Mouse (Mus musculus): Measurements from ENCODE around the gene Kmo. TPM values are rescaled to one million over a fixed set of nuclear protein-coding genes. Genes with fewer than 3 reads are reported as not detected.
A peak's percentile ranks its signal among the peaks of the same experiment; 100 is the strongest.

Kmo gene
- polyA plus RNA-seq, 1 experiment from 2014 or later = not detected

GRCm38 (mm10) chr1:175607838-175608585, 12.2 kb upstream of the Kmo start:
- no peak for ATAC-seq (replicated peaks)
- Histone ChIP-seq H3K36me3 (peaks cover 55% of the 10 kb centered on the region), H3K4me2 (replicated peaks) (no peak overlapping the region), H3K27ac (replicated peaks) (no peak overlapping the region), H3K4me3 (no peak overlapping the region), H3K27me3 (no peaks in the 10 kb centered on the region), H3K4me1 (no peaks in the 10 kb centered on the region), H3K9ac (replicated peaks) (no peak overlapping the region), H3K9me3 (no peaks in the 10 kb centered on the region)
- 93% methylated on average over 18 of the region's 18 CpGs for WGBS

GRCm38 (mm10) chr1:175608708-175609107, 11.5 kb upstream of the Kmo start:
- no peak overlapping the region for H3K27ac ChIP-seq (replicated peaks)
- no peak overlapping the region for H3K4me3 ChIP-seq
- H3K9ac ChIP-seq (replicated peaks) = no peak overlapping the region
- H3K36me3 ChIP-seq = peaks cover 57% of the 10 kb centered on the region
- 97% methylated on average over 3 of the region's 3 CpGs for WGBS
- no peak for ATAC-seq (replicated peaks)
- no peaks in the 10 kb centered on the region for H3K4me1 ChIP-seq
- H3K9me3 ChIP-seq = no peaks in the 10 kb centered on the region
- no peak overlapping the region for H3K4me2 ChIP-seq (replicated peaks)
- H3K27me3 ChIP-seq = no peaks in the 10 kb centered on the region

GRCm38 (mm10) chr1:175614992-175615391, 5.2 kb upstream of the Kmo start:
- Histone ChIP-seq H3K36me3 (peaks cover 62% of the 10 kb centered on the region), H3K4me1 (no peaks in the 10 kb centered on the region)
- ATAC-seq (replicated peaks) = no peak

GRCm38 (mm10) chr1:175623656-175624055, 3.5 kb downstream of the Kmo start:
- Histone ChIP-seq H3K27ac (replicated peaks) (no peak overlapping the region), H3K4me3 (no peak overlapping the region), H3K27me3 (no peaks in the 10 kb centered on the region), H3K36me3 (peaks cover 4% of the 10 kb centered on the region; the same call in 1 of the 2 replicates), H3K9ac (replicated peaks) (no peak overlapping the region), H3K4me1 (peaks cover 9% of the 10 kb centered on the region), H3K4me2 (replicated peaks) (no peak overlapping the region), H3K9me3 (no peaks in the 10 kb centered on the region)
- no peak for ATAC-seq (replicated peaks)
- WGBS = 85% methylated on average over 6 of the region's 6 CpGs

More at GRCm38 (mm10) chr1:175614992-175615391, 5.2 kb upstream of the Kmo start:
- no peaks in the 10 kb centered on the region for H3K9me3 ChIP-seq
- H3K4me3 ChIP-seq = no peak overlapping the region
- H3K4me2 ChIP-seq (replicated peaks) = no peak overlapping the region
- WGBS = 91% methylated on average over 9 of the region's 9 CpGs
- no peak overlapping the region for H3K27ac ChIP-seq (replicated peaks)
- no peaks in the 10 kb centered on the region for H3K27me3 ChIP-seq
- no peak overlapping the region for H3K9ac ChIP-seq (replicated peaks)

- peak within 1 kb of the TSS; percentile 93 for H3K4me2 ChIP-seq (replicated peaks)
- ATAC-seq (replicated peaks) = peak; percentile 100
- peak within 1 kb of the TSS; percentile 80 for H3K27ac ChIP-seq (replicated peaks)
- no peaks in the 10 kb centered on the region for H3K36me3 ChIP-seq
- WGBS = under 1% methylated on average over 58 of the region's 58 CpGs
- H3K27me3 ChIP-seq = no peaks in the 10 kb centered on the region
- H3K4me3 ChIP-seq = peak within 1 kb of the TSS; percentile 87
- no peaks in the 10 kb centered on the region for H3K9me3 ChIP-seq
- peaks cover 9% of the 10 kb centered on the region for H3K4me1 ChIP-seq
- H3K9ac ChIP-seq (replicated peaks) = peak within 1 kb of the TSS; percentile 95
Observed at GRCm38 (mm10) chr1:175625257-175625879, 5.2 kb downstream of the Kmo start, which contains the start of gene Fh1. Gene Fh1, minus strand, starts transcription at chr1:175625635.

GRCm38 (mm10) chr1:175625990-175626692, 6.0 kb downstream of the Kmo start:
- H3K9ac ChIP-seq (replicated peaks) = peak overlapping the region; percentile 40; the same call in 1 of the 2 replicates
- peak; percentile 54 for ATAC-seq (replicated peaks)
- H3K4me2 ChIP-seq (replicated peaks) = peak overlapping the region; percentile 93
- H3K36me3 ChIP-seq = no peaks in the 10 kb centered on the region
- WGBS = 89% methylated on average over 1 of the region's 1 CpGs
- H3K9me3 ChIP-seq = no peaks in the 10 kb centered on the region
- peak overlapping the region; percentile 66 for H3K27ac ChIP-seq (replicated peaks)
- peaks cover 9% of the 10 kb centered on the region for H3K4me1 ChIP-seq
- no peaks in the 10 kb centered on the region for H3K27me3 ChIP-seq
- H3K4me3 ChIP-seq = peak overlapping the region; percentile 87

GRCm38 (mm10) chr1:175629248-175629647, 9.1 kb downstream of the Kmo start:
- WGBS = 91% methylated on average over 6 of the region's 6 CpGs
- Histone ChIP-seq H3K4me2 (replicated peaks) (no peak overlapping the region), H3K27me3 (no peaks in the 10 kb centered on the region), H3K9ac (replicated peaks) (no peak overlapping the region), H3K36me3 (no peaks in the 10 kb centered on the region), H3K4me3 (no peak overlapping the region), H3K9me3 (no peaks in the 10 kb centered on the region), H3K4me1 (peaks cover 7% of the 10 kb centered on the region), H3K27ac (replicated peaks) (no peak overlapping the region)
- ATAC-seq (replicated peaks) = no peak

- WGBS = 89% methylated on average over 5 of the region's 5 CpGs
- H3K36me3 ChIP-seq = no peaks in the 10 kb centered on the region
- H3K4me3 ChIP-seq = no peak overlapping the region
- H3K4me2 ChIP-seq (replicated peaks) = no peak overlapping the region
- no peaks in the 10 kb centered on the region for H3K9me3 ChIP-seq
- H3K27me3 ChIP-seq = no peaks in the 10 kb centered on the region
- no peak overlapping the region for H3K27ac ChIP-seq (replicated peaks)
- ATAC-seq (replicated peaks) = no peak
- H3K4me1 ChIP-seq = no peaks in the 10 kb centered on the region
- H3K9ac ChIP-seq (replicated peaks) = no peak overlapping the region
Observed at GRCm38 (mm10) chr1:175630345-175630744, 10.2 kb downstream of the Kmo start.

GRCm38 (mm10) chr1:175631080-175631479, 10.9 kb downstream of the Kmo start:
- 89% methylated on average over 3 of the region's 3 CpGs for WGBS
- no peak overlapping the region for H3K4me2 ChIP-seq (replicated peaks)
- ATAC-seq (replicated peaks) = no peak

GRCm38 (mm10) chr1:175631721-175632221, 11.6 kb downstream of the Kmo start:
- Histone ChIP-seq H3K4me2 (replicated peaks) (no peak overlapping the region), H3K9me3 (no peaks in the 10 kb centered on the region), H3K4me3 (no peak overlapping the region), H3K36me3 (no peaks in the 10 kb centered on the region), H3K4me1 (no peaks in the 10 kb centered on the region), H3K9ac (replicated peaks) (no peak overlapping the region), H3K27me3 (no peaks in the 10 kb centered on the region), H3K27ac (replicated peaks) (no peak overlapping the region)
- WGBS = 84% methylated on average over 10 of the region's 10 CpGs
- no peak for ATAC-seq (replicated peaks)

More at GRCm38 (mm10) chr1:175631080-175631479, 10.9 kb downstream of the Kmo start:
- Histone ChIP-seq H3K36me3 (no peaks in the 10 kb centered on the region), H3K27me3 (no peaks in the 10 kb centered on the region), H3K9me3 (no peaks in the 10 kb centered on the region), H3K9ac (replicated peaks) (no peak overlapping the region), H3K27ac (replicated peaks) (no peak overlapping the region), H3K4me1 (no peaks in the 10 kb centered on the region), H3K4me3 (no peak overlapping the region)

- Histone ChIP-seq H3K27me3 (no peaks in the 10 kb centered on the region), H3K9me3 (no peaks in the 10 kb centered on the region), H3K4me2 (replicated peaks) (no peak overlapping the region), H3K4me1 (no peaks in the 10 kb centered on the region), H3K9ac (replicated peaks) (no peak overlapping the region), H3K36me3 (no peaks in the 10 kb centered on the region), H3K27ac (replicated peaks) (no peak overlapping the region), H3K4me3 (no peak overlapping the region)
- no peak for ATAC-seq (replicated peaks)
- 96% methylated on average over 14 of the region's 14 CpGs for WGBS
Observed at GRCm38 (mm10) chr1:175632470-175632869, 12.3 kb downstream of the Kmo start.

- H3K36me3 ChIP-seq = no peaks in the 10 kb centered on the region
- no peak for ATAC-seq (replicated peaks)
- H3K4me2 ChIP-seq (replicated peaks) = no peak overlapping the region
- no peaks in the 10 kb centered on the region for H3K4me1 ChIP-seq
- no peaks in the 10 kb centered on the region for H3K27me3 ChIP-seq
- H3K4me3 ChIP-seq = no peak overlapping the region
- 79% methylated on average over 7 of the region's 7 CpGs for WGBS
- H3K27ac ChIP-seq (replicated peaks) = no peak overlapping the region
- no peaks in the 10 kb centered on the region for H3K9me3 ChIP-seq
- no peak overlapping the region for H3K9ac ChIP-seq (replicated peaks)
Observed at GRCm38 (mm10) chr1:175637677-175638076, 17.5 kb downstream of the Kmo start.
